17 mouse cellular contexts compared by ENCODE assay signal in the genomic region with DNA sequence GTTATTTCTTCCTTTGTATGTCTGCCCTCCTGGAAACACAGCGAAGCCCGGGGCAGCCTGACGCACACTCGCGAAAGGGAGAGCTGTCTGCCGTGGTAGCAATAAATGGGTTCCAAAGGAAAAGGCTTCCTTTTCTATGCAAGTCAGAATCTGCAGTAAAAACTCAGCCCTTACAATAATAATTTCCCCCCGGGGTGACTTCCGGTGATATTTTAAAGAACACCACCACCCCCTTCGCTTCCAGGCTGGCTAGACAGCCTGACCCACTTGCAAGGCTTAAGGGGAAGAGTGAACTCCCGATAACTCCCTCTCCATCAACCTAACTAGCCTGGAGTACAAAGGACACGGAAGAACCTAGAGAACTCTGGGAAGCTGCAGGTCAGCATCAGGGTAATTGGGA.
A peak's percentile ranks its signal among the peaks of the same experiment; 100 is the strongest.
DNase-seq lines count a peak whose midpoint lies in the region; ATAC-seq and TF ChIP-seq lines count a peak whose summit lies in the region.
"Had no signal": no experiment of that assay in that cellular context is flagged by ENCODE, and none has a peak within 500 bp of the region (broad histone marks: within the 10 kb centered on the region; RNA-seq: fewer than 3 reads in every experiment).

No protein-coding gene starts in this region.

- intact Hi-C loops in gastrocnemius, adult 2 months (cut with DNase I): no loop called here

- no peak overlapping the region for H3K9ac ChIP-seq in hindbrain, embryonic 12.5 days
- 0 out of 2 replicates have a peak overlapping the region, but pooled peaks have one; percentile 24 for H3K9ac ChIP-seq in midbrain, postnatal 0 days (replicated peaks; ENCODE audit: low read length, poor library complexity, severe bottlenecking)
- H3K9ac ChIP-seq: liver, embryonic 13.5 days had no signal

- WGBS in hindbrain, embryonic 12.5 days: 51% methylated on average over 11 of the region's 11 CpGs
- 45% methylated on average over 11 of the region's 11 CpGs for WGBS in midbrain, postnatal 0 days

- no peak for ATAC-seq in hindbrain, embryonic 12.5 days (ENCODE audit: low FRiP score)
- no peak for ATAC-seq in midbrain, postnatal 0 days (ENCODE audit: low FRiP score)
- ATAC-seq in frontal cortex, adult (ENCODE audit: low TSS enrichment): no peak
- ATAC-seq: activated CD4-positive, CD25-positive, alpha-beta regulatory T cell, adult 4 months had no signal

- H3K4me2 ChIP-seq in hindbrain, embryonic 12.5 days (replicated peaks): no peak overlapping the region
- peak overlapping the region; percentile 20; the same call in 1 of the 2 replicates for H3K4me2 ChIP-seq in midbrain, postnatal 0 days (ENCODE audit: low read depth, low read length, poor library complexity, severe bottlenecking)
- H3K4me2 ChIP-seq: liver, embryonic 13.5 days had no signal

- no peak for TF ChIP-seq CTCF in midbrain, postnatal 0 days (IDR thresholded peaks at IDR 0.05)
- no peak for TF ChIP-seq CTCF in gastrocnemius, adult 2 months (IDR thresholded peaks at IDR 0.05)

- no peak overlapping the region for H3K4me3 ChIP-seq in hindbrain, embryonic 12.5 days
- no peak overlapping the region for H3K4me3 ChIP-seq in midbrain, postnatal 0 days (ENCODE audit: low read depth, low read length)
- H3K4me3 ChIP-seq in gastrocnemius, adult 2 months: no peak overlapping the region
- H3K4me3 ChIP-seq: layer of hippocampus, adult 2 months; liver, embryonic 13.5 days had no signal

- no peaks in the 10 kb centered on the region for H3K27me3 ChIP-seq in hindbrain, embryonic 12.5 days
- H3K27me3 ChIP-seq in midbrain, postnatal 0 days (ENCODE audit: insufficient read depth, low read length): no peaks in the 10 kb centered on the region
- H3K27me3 ChIP-seq: CH12.LX; liver, embryonic 13.5 days had no signal

- peak; percentile 18 for DNase-seq in embryo, embryonic 11 days
- DNase-seq in embryo, embryonic 10.5 days (ENCODE audit: low spot score): no peak
- peak; percentile 4 for DNase-seq in brain, adult 2 months (ENCODE audit: low read depth, low spot score)
- no peak for DNase-seq in midbrain, postnatal 0 days (ENCODE audit: low spot score)
- no peak for DNase-seq in gastrocnemius, adult 2 months
- no peak for DNase-seq in urinary bladder, adult 18-20 months (ENCODE audit: low spot score in 2 of 2)
- DNase-seq: cerebellum, adult 9-10 months; gastrocnemius, postnatal 10 days; kidney, adult 11 months; liver, embryonic 13.5 days; lung, postnatal 10 days; thymus, adult 18-20 months had no signal

- no peaks in the 10 kb centered on the region for H3K9me3 ChIP-seq in hindbrain, embryonic 12.5 days (replicated peaks)
- no peaks in the 10 kb centered on the region for H3K9me3 ChIP-seq in midbrain, postnatal 0 days (ENCODE audit: low read length)
- H3K9me3 ChIP-seq: liver, embryonic 13.5 days had no signal

- H3K27ac ChIP-seq in hindbrain, embryonic 12.5 days: peak overlapping the region; percentile 58
- no peak overlapping the region; the same call in 1 of the 2 replicates for H3K27ac ChIP-seq in midbrain, postnatal 0 days (ENCODE audit: low read depth, low read length)
- H3K27ac ChIP-seq in gastrocnemius, adult 2 months: no peak overlapping the region
- H3K27ac ChIP-seq: layer of hippocampus, adult 2 months; liver, embryonic 13.5 days had no signal

- no peaks in the 10 kb centered on the region for H3K36me3 ChIP-seq in hindbrain, embryonic 12.5 days
- no peaks in the 10 kb centered on the region for H3K36me3 ChIP-seq in midbrain, postnatal 0 days (ENCODE audit: insufficient read depth, low read length)
- H3K36me3 ChIP-seq: liver, embryonic 13.5 days had no signal

- peaks cover 16% of the 10 kb centered on the region for H3K4me1 ChIP-seq in hindbrain, embryonic 12.5 days
- peaks cover 11% of the 10 kb centered on the region; the same call in 1 of the 2 replicates for H3K4me1 ChIP-seq in midbrain, postnatal 0 days (ENCODE audit: insufficient read depth, low read length)
- H3K4me1 ChIP-seq: liver, embryonic 13.5 days had no signal

Comparison
In these comparisons a context has a peak if more than half of its experiments do, and no peak if none do; other contexts are left out.
1. DNase-seq: peak in embryo, embryonic 11 days (single experiment) and brain, adult 2 months (single experiment); none in embryo, embryonic 10.5 days (single experiment), midbrain, postnatal 0 days (single experiment), gastrocnemius, adult 2 months (single experiment) and urinary bladder, adult 18-20 months (0 of 2).